Mouse (Mus musculus): ENCODE results near the gene Tnfrsf12a. TPM values are rescaled to one million over a fixed set of nuclear protein-coding genes. Genes with fewer than 3 reads are reported as not detected.
A peak's percentile ranks its signal among the peaks of the same experiment; 100 is the strongest.

The Tnfrsf12a gene
- polyA plus RNA-seq, 1 experiment from 2014 or later, result 3.2 TPM

- H3K36me3 ChIP-seq (ENCODE audit: inconsistent target), result no peaks in the 10 kb centered on the region
- H3K4me3 ChIP-seq (ENCODE audit: inconsistent target), result no peak overlapping the region
- no peak overlapping the region for H3K27ac ChIP-seq
- WGBS (ENCODE audit: missing documents), result 4% methylated on average over 97 of the region's 101 CpGs
- no peaks in the 10 kb centered on the region for H3K79me2 ChIP-seq (ENCODE audit: inconsistent target)
These were observed 22.1 kb upstream of the Tnfrsf12a start for GRCm38 (mm10) chr17:23699131-23700077.

GRCm38 (mm10) chr17:23695801-23696200 lies 18.5 kb upstream of the Tnfrsf12a start:
- H3K36me3 ChIP-seq (ENCODE audit: inconsistent target), result no peaks in the 10 kb centered on the region
- WGBS (ENCODE audit: missing documents), result 78% methylated on average over 2 of the region's 3 CpGs
- H3K27ac ChIP-seq, result no peak overlapping the region
- no peaks in the 10 kb centered on the region for H3K79me2 ChIP-seq (ENCODE audit: inconsistent target)
- no peak overlapping the region for H3K4me3 ChIP-seq (ENCODE audit: inconsistent target)

- no peak overlapping the region for H3K27ac ChIP-seq
- H3K36me3 ChIP-seq (ENCODE audit: inconsistent target), result no peaks in the 10 kb centered on the region
- 94% methylated on average over 1 of the region's 1 CpGs for WGBS (ENCODE audit: missing documents)
- no peaks in the 10 kb centered on the region for H3K79me2 ChIP-seq (ENCODE audit: inconsistent target)
- no peak overlapping the region for H3K4me3 ChIP-seq (ENCODE audit: inconsistent target)
These were observed 17.2 kb upstream of the Tnfrsf12a start for GRCm38 (mm10) chr17:23694491-23694890.

GRCm38 (mm10) chr17:23683856-23684672 lies 6.8 kb upstream of the Tnfrsf12a start, which contains the start of gene Cldn9:
Gene Cldn9 (minus strand): TSS chr17:23684026.
- Histone ChIP-seq H3K4me3 (ENCODE audit: inconsistent target) (no peak within 1 kb of the TSS), H3K36me3 (ENCODE audit: inconsistent target) (no peaks in the 10 kb centered on the region), H3K79me2 (ENCODE audit: inconsistent target) (no peaks in the 10 kb centered on the region), H3K27ac (no peak within 1 kb of the TSS)
- 51% methylated on average over 15 of the region's 15 CpGs for WGBS (ENCODE audit: missing documents)

GRCm38 (mm10) chr17:23683226-23683625 lies 6.0 kb upstream of the Tnfrsf12a start:
- WGBS (ENCODE audit: missing documents), result 61% methylated on average over 14 of the region's 15 CpGs
- Histone ChIP-seq H3K79me2 (ENCODE audit: inconsistent target) (no peaks in the 10 kb centered on the region), H3K4me3 (ENCODE audit: inconsistent target) (no peak overlapping the region), H3K27ac (no peak overlapping the region), H3K36me3 (ENCODE audit: inconsistent target) (no peaks in the 10 kb centered on the region)

- H3K36me3 ChIP-seq (ENCODE audit: inconsistent target), result no peaks in the 10 kb centered on the region
- no peak overlapping the region for H3K27ac ChIP-seq
- H3K4me3 ChIP-seq (ENCODE audit: inconsistent target), result no peak overlapping the region
- WGBS (ENCODE audit: missing documents), result 97% methylated on average over 3 of the region's 3 CpGs
- no peaks in the 10 kb centered on the region for H3K79me2 ChIP-seq (ENCODE audit: inconsistent target)
These were observed 5.3 kb upstream of the Tnfrsf12a start for GRCm38 (mm10) chr17:23682530-23682929.

- Histone ChIP-seq H3K36me3 (ENCODE audit: inconsistent target) (no peaks in the 10 kb centered on the region), H3K27ac (no peak overlapping the region), H3K79me2 (ENCODE audit: inconsistent target) (no peaks in the 10 kb centered on the region), H3K4me3 (ENCODE audit: inconsistent target) (no peak overlapping the region)
- 94% methylated on average over 4 of the region's 4 CpGs for WGBS (ENCODE audit: missing documents)
These were observed 4.8 kb upstream of the Tnfrsf12a start for GRCm38 (mm10) chr17:23682092-23682491.

- no peak overlapping the region for H3K27ac ChIP-seq
- no peaks in the 10 kb centered on the region for H3K36me3 ChIP-seq (ENCODE audit: inconsistent target)
- H3K79me2 ChIP-seq (ENCODE audit: inconsistent target), result no peaks in the 10 kb centered on the region
- WGBS (ENCODE audit: missing documents), result 73% methylated on average over 8 of the region's 10 CpGs
- H3K4me3 ChIP-seq (ENCODE audit: inconsistent target), result no peak overlapping the region
These were observed 3.8 kb upstream of the Tnfrsf12a start for GRCm38 (mm10) chr17:23681086-23681485.

- 86% methylated on average over 9 of the region's 9 CpGs for WGBS (ENCODE audit: missing documents)
- Histone ChIP-seq H3K4me3 (ENCODE audit: inconsistent target) (no peak overlapping the region), H3K79me2 (ENCODE audit: inconsistent target) (no peaks in the 10 kb centered on the region), H3K36me3 (ENCODE audit: inconsistent target) (no peaks in the 10 kb centered on the region), H3K27ac (no peak overlapping the region)
These were observed 3.1 kb upstream of the Tnfrsf12a start for GRCm38 (mm10) chr17:23680336-23680735.

GRCm38 (mm10) chr17:23679127-23679835 lies 2.0 kb upstream of the Tnfrsf12a start, which contains the start of gene Cldn6:
Gene Cldn6 (plus strand): TSS chr17:23679249.
- no peak within 1 kb of the TSS for H3K4me3 ChIP-seq (ENCODE audit: inconsistent target)
- 21% methylated on average over 38 of the region's 38 CpGs for WGBS (ENCODE audit: missing documents)
- H3K36me3 ChIP-seq (ENCODE audit: inconsistent target), result no peaks in the 10 kb centered on the region

GRCm38 (mm10) chr17:23676473-23677031 lies 716 bp downstream of the Tnfrsf12a start:
- WGBS (ENCODE audit: missing documents), result 0% methylated on average over 37 of the region's 37 CpGs
- Histone ChIP-seq H3K79me2 (ENCODE audit: inconsistent target) (peaks cover 18% of the 10 kb centered on the region; the same call in 1 of the 2 replicates), H3K27ac (peak overlapping the region; percentile 24; the same call in 1 of the 2 replicates), H3K36me3 (ENCODE audit: inconsistent target) (no peaks in the 10 kb centered on the region), H3K4me3 (ENCODE audit: inconsistent target) (peak overlapping the region; percentile 65)

More at GRCm38 (mm10) chr17:23679127-23679835, 2.0 kb upstream of the Tnfrsf12a start, which contains the start of gene Cldn6:
- H3K79me2 ChIP-seq (ENCODE audit: inconsistent target), result peaks cover 8% of the 10 kb centered on the region; the same call in 1 of the 2 replicates
- no peak within 1 kb of the TSS for H3K27ac ChIP-seq

- peak overlapping the region; percentile 17 for H3K27ac ChIP-seq
- no peaks in the 10 kb centered on the region for H3K36me3 ChIP-seq (ENCODE audit: inconsistent target)
- peaks cover 18% of the 10 kb centered on the region; the same call in 1 of the 2 replicates for H3K79me2 ChIP-seq (ENCODE audit: inconsistent target)
- 11% methylated on average over 15 of the region's 15 CpGs for WGBS (ENCODE audit: missing documents)
- H3K4me3 ChIP-seq (ENCODE audit: inconsistent target), result peak overlapping the region; percentile 65
These were observed 1.5 kb downstream of the Tnfrsf12a start for GRCm38 (mm10) chr17:23675564-23676281.

- 64% methylated on average over 5 of the region's 5 CpGs for WGBS (ENCODE audit: missing documents)
These were observed 2.1 kb downstream of the Tnfrsf12a start for GRCm38 (mm10) chr17:23675127-23675526.

More at GRCm38 (mm10) chr17:23675127-23675526, 2.1 kb downstream of the Tnfrsf12a start:
- H3K27ac ChIP-seq, result no peak overlapping the region
- no peaks in the 10 kb centered on the region for H3K36me3 ChIP-seq (ENCODE audit: inconsistent target)
- peaks cover 18% of the 10 kb centered on the region; the same call in 1 of the 2 replicates for H3K79me2 ChIP-seq (ENCODE audit: inconsistent target)
- no peak overlapping the region for H3K4me3 ChIP-seq (ENCODE audit: inconsistent target)
